Mouse (Mus musculus) liver, postnatal 0 days (tissue): Measurements from ENCODE around the gene Fbxl18.

Experiments used
- CTCF ChIP-seq: sonication (generic); IDR thresholded peaks from 2 replicates; pipeline ENCODE4 v1.5.1; 2016; ENCODE audit warnings: antibody characterized with exemption, low read depth
- EP300 ChIP-seq: IDR thresholded peaks from 2 replicates; pipeline ENCODE4 v1.6.1; 2016; ENCODE audit warnings: antibody characterized with exemption, low read depth, mild to moderate bottlenecking

DNA sequence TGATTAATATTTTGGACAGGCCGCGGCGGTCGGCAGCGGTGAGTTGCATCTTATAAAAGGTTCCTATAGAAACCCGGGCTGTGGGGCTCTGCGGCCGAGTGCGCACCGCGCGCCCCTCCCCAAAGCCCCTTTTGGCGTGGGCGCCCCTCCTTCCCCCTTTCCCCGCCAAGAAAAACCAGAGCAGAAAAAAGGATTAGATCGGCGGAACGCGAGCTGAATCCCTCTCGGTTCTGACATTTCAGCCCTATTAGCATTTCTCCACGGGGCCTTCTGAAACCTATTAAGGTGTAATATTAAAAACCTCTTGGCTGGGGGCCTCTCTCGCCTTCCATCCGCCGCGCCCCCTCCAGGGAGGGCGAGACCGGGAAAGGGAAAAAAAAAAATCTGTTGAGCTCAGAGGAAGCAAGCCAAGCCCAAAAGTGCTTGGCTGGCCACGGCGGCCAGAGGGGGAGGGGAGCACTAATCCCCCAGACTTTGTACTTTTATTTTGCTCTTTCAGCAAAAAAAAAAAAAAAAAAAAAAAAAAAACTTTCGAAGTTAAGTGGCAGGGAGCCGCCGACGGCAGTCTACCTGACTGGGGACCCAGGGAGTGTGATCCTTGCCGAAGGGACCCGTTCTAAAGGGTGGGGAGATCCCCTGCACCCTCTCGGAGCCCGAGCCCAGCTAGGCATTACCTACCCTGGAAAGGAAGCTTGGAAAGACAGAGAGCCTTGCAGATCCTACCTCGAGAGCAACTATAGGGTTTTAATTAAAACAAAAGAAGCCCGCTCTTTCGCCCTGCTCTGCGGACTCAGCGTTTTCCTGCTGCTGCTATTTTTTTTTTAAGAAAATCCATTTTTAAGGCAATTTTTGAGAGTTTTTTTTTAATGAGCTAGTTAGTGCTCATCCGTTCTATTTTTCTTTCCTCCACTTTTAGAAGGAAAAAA, 76.5 kb downstream of the Fbxl18 start:
- TF ChIP-seq CTCF, result no peak; the same call in 1 of the 2 replicates
- TF ChIP-seq EP300, result no peak
